Mouse (Mus musculus): ENCODE measurements around the gene Atp1b2.

The Atp1b2 gene

GRCm38 (mm10) chr11:69605726-69606490, at the start of gene Atp1b2:
Gene Atp1b2 (minus strand): TSS chr11:69605942.
- in situ Hi-C loops (cut with MboI; ENCODE audit: unreplicated experiment in 2 of 2): no loop called here

- in situ Hi-C loops (cut with MboI; ENCODE audit: unreplicated experiment in 2 of 2): no loop called here
Observed at GRCm38 (mm10) chr11:69654760-69655159, 49.0 kb upstream of the Atp1b2 start.

DNA sequence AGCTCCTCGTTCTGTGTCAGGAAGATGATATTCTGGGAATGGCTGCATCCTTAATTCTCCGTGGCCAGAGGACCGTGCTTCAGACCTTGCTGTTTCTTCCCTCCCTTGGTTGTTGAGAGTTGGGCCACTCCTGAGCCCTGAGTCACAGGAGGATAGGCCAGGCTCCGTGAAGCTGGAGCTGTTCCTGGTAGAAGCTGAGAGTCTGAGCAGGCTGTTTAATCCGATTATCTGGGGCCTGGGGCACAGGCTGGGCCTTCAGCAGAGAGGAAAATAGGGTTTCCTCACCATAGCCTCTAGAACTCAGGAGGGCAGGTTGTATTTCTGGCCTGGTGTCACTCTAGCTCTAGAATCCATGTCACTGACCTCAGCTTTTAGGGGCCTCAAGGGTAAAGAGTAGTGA, 47.7 kb upstream of the Atp1b2 start:
- in situ Hi-C loops (cut with MboI; ENCODE audit: unreplicated experiment in 2 of 2): no loop called here

DNA sequence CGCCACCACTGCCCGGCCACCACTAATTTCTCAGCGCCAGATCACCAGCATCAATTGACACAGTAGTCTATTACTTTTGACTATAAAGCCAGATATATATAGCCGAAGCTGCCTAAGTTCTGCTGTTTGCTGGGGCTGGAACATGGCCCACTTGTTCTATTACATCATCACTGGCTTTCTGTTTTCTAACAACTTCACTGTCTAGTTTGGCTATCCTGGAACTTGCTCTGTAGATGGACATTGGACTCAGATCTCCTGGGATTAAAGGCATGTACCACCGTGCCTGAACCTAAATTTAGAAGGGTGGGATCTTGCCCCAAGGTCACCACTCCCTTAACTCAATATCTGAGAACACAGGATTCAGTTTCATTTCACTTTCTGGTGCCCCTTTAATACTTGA, 40.1 kb upstream of the Atp1b2 start:
- in situ Hi-C loops (cut with MboI; ENCODE audit: unreplicated experiment in 2 of 2): no loop called here

GRCm38 (mm10) chr11:69635471-69635870, 29.7 kb upstream of the Atp1b2 start:
- in situ Hi-C loops (cut with MboI; ENCODE audit: unreplicated experiment in 2 of 2): loop anchor here in 1 of 2 experiments (10.0 kb wide), 1 partner anchor 119 kb away; the partner anchor contains the start of gene Polr2a

GRCm38 (mm10) chr11:69633128-69633866, 27.6 kb upstream of the Atp1b2 start:
- in situ Hi-C loops (cut with MboI; ENCODE audit: unreplicated experiment in 2 of 2): loop anchor here in 1 of 2 experiments (10.0 kb wide), 1 partner anchor 122 kb away; the partner anchor contains the start of gene Polr2a

- in situ Hi-C loops (cut with MboI; ENCODE audit: unreplicated experiment in 2 of 2): loop anchor here in 1 of 2 experiments (10.0 kb wide), 1 partner anchor 122 kb away; the partner anchor contains the start of gene Polr2a
Observed at GRCm38 (mm10) chr11:69632284-69633089, 26.7 kb upstream of the Atp1b2 start, which contains the start of gene Fxr2. Gene Fxr2 (plus strand): TSS chr11:69632990.

- in situ Hi-C loops (cut with MboI; ENCODE audit: unreplicated experiment in 2 of 2): loop anchor here in 1 of 2 experiments (10.0 kb wide), 2 partner anchors 125 to 245 kb away; partner anchors contain the start of genes Polr2a and Tmem95
Observed at GRCm38 (mm10) chr11:69629802-69630201, 24.1 kb upstream of the Atp1b2 start.

GRCm38 (mm10) chr11:69628286-69628685, 22.5 kb upstream of the Atp1b2 start:
- in situ Hi-C loops (cut with MboI; ENCODE audit: unreplicated experiment in 2 of 2): loop anchor here in 1 of 2 experiments (10.0 kb wide), 1 partner anchor 247 kb away; the partner anchor contains the start of gene Tmem95

GRCm38 (mm10) chr11:69624339-69624738, 18.6 kb upstream of the Atp1b2 start:
- in situ Hi-C loops (cut with MboI; ENCODE audit: unreplicated experiment in 2 of 2): loop anchor here in 1 of 2 experiments (5.0 to 10.0 kb wide), 2 partner anchors 92 to 250 kb away; partner anchors contain the start of gene Tmem95

- in situ Hi-C loops (cut with MboI; ENCODE audit: unreplicated experiment in 2 of 2): loop anchor here in 1 of 2 experiments (5.0 to 10.0 kb wide), 2 partner anchors 91 to 252 kb away; partner anchors contain the start of gene Tmem95
Observed at GRCm38 (mm10) chr11:69623006-69623405, 17.3 kb upstream of the Atp1b2 start.

GRCm38 (mm10) chr11:69622406-69622805, 16.7 kb upstream of the Atp1b2 start:
- in situ Hi-C loops (cut with MboI; ENCODE audit: unreplicated experiment in 2 of 2): loop anchor here in 1 of 2 experiments (5.0 to 10.0 kb wide), 2 partner anchors 90 to 252 kb away; partner anchors contain the start of gene Tmem95

- in situ Hi-C loops (cut with MboI; ENCODE audit: unreplicated experiment in 2 of 2): loop anchor here in 1 of 2 experiments (5.0 to 10.0 kb wide), 2 partner anchors 89 to 253 kb away; partner anchors contain the start of gene Tmem95
Observed at GRCm38 (mm10) chr11:69621571-69622268, 16.0 kb upstream of the Atp1b2 start, which contains the start of gene Sat2. Gene Sat2 (plus strand): TSS chr11:69622024.

DNA sequence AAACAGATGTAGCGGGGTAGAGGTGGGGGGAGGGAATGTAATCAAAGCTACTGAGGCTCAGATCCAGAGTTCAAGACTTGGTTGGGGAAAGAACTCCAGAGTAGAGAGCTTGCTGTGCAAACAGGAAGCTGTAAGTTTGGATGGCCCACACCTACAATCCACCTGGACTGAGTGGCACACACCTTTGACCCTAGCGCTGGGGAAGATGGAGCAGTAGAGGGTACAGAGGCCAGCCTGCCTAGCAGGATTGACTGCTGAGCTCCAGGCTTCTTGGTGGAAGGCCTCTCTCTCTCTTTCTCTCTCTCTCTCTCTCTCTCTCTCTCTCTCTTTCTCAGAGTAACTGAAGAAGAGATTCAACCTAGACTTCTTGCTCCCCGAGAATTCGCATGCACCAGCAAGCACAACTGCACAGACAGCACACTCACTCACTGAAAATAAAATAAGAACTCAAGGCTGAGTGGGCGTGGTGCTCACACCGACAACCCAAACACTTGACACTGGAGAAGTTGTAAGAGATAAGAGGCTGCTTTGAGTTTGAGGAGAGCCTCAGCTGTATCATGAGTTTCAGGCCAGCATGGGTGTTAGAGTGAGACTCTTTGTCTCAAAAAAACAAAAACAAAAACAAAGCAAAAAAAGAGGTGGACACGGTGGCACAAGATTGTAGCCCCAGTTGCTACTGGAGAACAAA, 14.8 kb upstream of the Atp1b2 start:
- in situ Hi-C loops (cut with MboI; ENCODE audit: unreplicated experiment in 2 of 2): loop anchor here in 1 of 2 experiments (5.0 to 10.0 kb wide), 2 partner anchors 88 to 254 kb away; partner anchors contain the start of gene Tmem95

DNA sequence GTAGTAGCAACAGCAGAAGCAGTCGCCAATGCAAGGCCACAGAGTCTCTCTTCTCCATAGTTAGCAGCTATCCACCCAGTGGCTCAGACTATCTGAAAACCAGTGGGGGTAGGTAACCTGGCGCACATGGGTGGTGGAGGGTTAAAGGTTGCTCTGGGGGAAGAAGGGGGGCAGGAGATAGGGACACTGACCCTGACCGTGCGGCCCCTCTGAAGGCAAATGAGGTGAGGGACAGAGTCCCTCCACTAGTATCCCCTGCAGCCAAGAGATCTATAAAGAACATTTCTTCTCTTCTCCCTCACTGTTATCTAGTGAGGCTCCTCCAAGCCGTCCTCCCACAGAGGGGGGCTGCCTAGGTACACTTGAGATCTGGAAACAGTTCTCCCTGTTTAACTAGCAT, 12.1 kb upstream of the Atp1b2 start, which contains the start of gene Shbg:
Gene Shbg, minus strand, starts transcription at position 101 of the 400 bp plus-strand sequence.
- in situ Hi-C loops (cut with MboI; ENCODE audit: unreplicated experiment in 2 of 2): no loop called here

DNA sequence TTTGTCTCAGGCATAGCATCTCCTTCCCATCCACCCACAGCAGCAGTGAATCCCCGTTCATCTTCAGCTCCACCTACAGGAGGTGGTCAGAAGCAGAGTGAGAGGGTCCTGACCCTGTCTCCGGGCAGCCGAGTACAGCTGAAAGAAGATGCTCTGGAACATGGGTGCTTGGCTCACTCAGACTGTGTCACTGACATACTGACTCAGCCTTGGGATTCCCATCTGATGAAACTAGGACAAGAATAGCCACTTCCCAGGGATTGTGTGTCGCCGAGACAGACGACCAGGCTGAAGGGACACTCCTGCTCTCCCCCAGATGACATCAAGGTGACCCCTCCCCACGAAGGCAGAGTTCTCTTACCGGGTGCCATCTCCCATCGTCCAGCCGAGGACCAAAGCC, 11.0 kb upstream of the Atp1b2 start:
- in situ Hi-C loops (cut with MboI; ENCODE audit: unreplicated experiment in 2 of 2): no loop called here

- in situ Hi-C loops (cut with MboI; ENCODE audit: unreplicated experiment in 2 of 2): loop anchor here (5.0 kb wide), 1 partner anchor 37 kb away; no protein-coding TSS in a partner anchor
Observed at GRCm38 (mm10) chr11:69614257-69614588, 8.5 kb upstream of the Atp1b2 start.

- in situ Hi-C loops (cut with MboI; ENCODE audit: unreplicated experiment in 2 of 2): loop anchor here (5.0 kb wide), 1 partner anchor 36 kb away; no protein-coding TSS in a partner anchor
Observed at GRCm38 (mm10) chr11:69613553-69614256, 8.0 kb upstream of the Atp1b2 start.

All from v-Abl transformed pro-B cells (cell line).